Mouse (Mus musculus) embryonic facial prominence, embryonic 15.5 days (tissue): ENCODE results near the gene Tnni2. TPM values are rescaled to one million over a fixed set of nuclear protein-coding genes. Genes with fewer than 3 reads are reported as not detected.
"Not testable (repeated sequence)": the region's sequence is repeated elsewhere in the genome, so short reads cannot be mapped to it uniquely, and the experiment has no call there.

Source experiments
- ATAC-seq: fragments of 200-750 bp; cut with Nextera tagmentation; 2 replicates; pipeline ENCODE4 v1.8.0; 2017; ENCODE audit warnings: low read depth, moderate TSS enrichment; ENCODE audit not compliant: insufficient number of reproducible peaks, low FRiP score, low TSS enrichment
- H3K27ac ChIP-seq: fragments of 300-500 bp; sonication (generic); replicated peaks from 2 replicates; pipeline ENCODE4 v1.5.1; 2015; ENCODE audit warnings: mild to moderate bottlenecking, inconsistent platforms
- H3K27me3 ChIP-seq: fragments of 300-500 bp; sonication (generic); 2 replicates; pipeline ENCODE4 v1.6.1; 2015; ENCODE audit warnings: inconsistent platforms
- H3K36me3 ChIP-seq: fragments of 300-500 bp; sonication (generic); 2 replicates; pipeline ENCODE4 v1.6.1; 2015; ENCODE audit warnings: mild to moderate bottlenecking, inconsistent platforms
- H3K4me1 ChIP-seq: fragments of 300-500 bp; sonication (generic); 2 replicates; pipeline ENCODE4 v1.6.1; 2015; ENCODE audit warnings: inconsistent platforms
- H3K4me2 ChIP-seq: fragments of 300-500 bp; sonication (generic); replicated peaks from 2 replicates; pipeline ENCODE4 v1.6.1; 2015; ENCODE audit warnings: mild to moderate bottlenecking, inconsistent platforms
- H3K4me3 ChIP-seq: fragments of 300-500 bp; sonication (generic); replicated peaks from 2 replicates; pipeline ENCODE4 v1.5.1; 2015; ENCODE audit warnings: mild to moderate bottlenecking, inconsistent platforms
- H3K9ac ChIP-seq: fragments of 300-500 bp; sonication (generic); 2 replicates; pipeline ENCODE4 v1.6.1; 2015; ENCODE audit warnings: inconsistent platforms
- H3K9me3 ChIP-seq: fragments of 300-500 bp; sonication (generic); replicated peaks from 2 replicates; pipeline ENCODE4 v1.6.1; 2016; ENCODE audit warnings: inconsistent platforms
- WGBS: fragments of 180-500 bp; shearing (Covaris S2); methylation state at CpG from one replicate; pipeline ENCODE4 v1.1.7; 2015; 5-methylcytosine and 5-hydroxymethylcytosine counted together
- polyA plus RNA-seq: library from polyadenylated mRNA; unstranded; fragments of >200 nt; fragmentation: Nextera tagmentation; extraction: Ambion mirVana; gene quantifications from 2 replicates; pipeline ENCODE4 v1.2.1, GENCODE M21; 2015

Gene Tnni2
- 169 and 228 TPM in 2 replicates for polyA plus RNA-seq

GRCm38 (mm10) chr7:142441585-142441984 is at the start of gene Tnni2:
Gene Tnni2, plus strand, starts transcription at chr7:142441808.
- Histone ChIP-seq H3K9ac (no peak within 1 kb of the TSS), H3K36me3 (no peaks in the 10 kb centered on the region), H3K27me3 (no peaks in the 10 kb centered on the region), H3K9me3 (no peaks in the 10 kb centered on the region), H3K4me1 (peaks cover 45% of the 10 kb centered on the region), H3K4me3 (no peak within 1 kb of the TSS), H3K4me2 (no peak within 1 kb of the TSS; the same call in 1 of the 2 replicates), H3K27ac (peak within 1 kb of the TSS; percentile 88)
- ATAC-seq = no peak
- WGBS = 71% methylated on average over 9 of the region's 9 CpGs

GRCm38 (mm10) chr7:142393191-142393590 is 48.4 kb upstream of the Tnni2 start:
- no peak overlapping the region for H3K4me3 ChIP-seq
- H3K4me1 ChIP-seq = 0 out of 2 replicates have a peak, but pooled peaks cover 3% of the 10 kb centered on the region
- H3K27me3 ChIP-seq = no peaks in the 10 kb centered on the region
- no peak overlapping the region for H3K27ac ChIP-seq
- no peak overlapping the region for H3K4me2 ChIP-seq
- H3K9me3 ChIP-seq = no peaks in the 10 kb centered on the region
- no peak overlapping the region for H3K9ac ChIP-seq
- WGBS = 28% methylated on average over 4 of the region's 4 CpGs
- H3K36me3 ChIP-seq = no peaks in the 10 kb centered on the region
- no peak for ATAC-seq

GRCm38 (mm10) chr7:142394261-142395190 is 47.1 kb upstream of the Tnni2 start:
- Histone ChIP-seq H3K9me3 (no peaks in the 10 kb centered on the region), H3K4me1 (no peaks in the 10 kb centered on the region), H3K4me2 (no peak overlapping the region), H3K36me3 (no peaks in the 10 kb centered on the region), H3K27me3 (no peaks in the 10 kb centered on the region), H3K27ac (no peak overlapping the region), H3K9ac (no peak overlapping the region), H3K4me3 (no peak overlapping the region)
- ATAC-seq = no peak
- 55% methylated on average over 6 of the region's 6 CpGs for WGBS

- H3K27me3 ChIP-seq = no peaks in the 10 kb centered on the region
- H3K4me2 ChIP-seq = no peak overlapping the region
- H3K4me1 ChIP-seq = no peaks in the 10 kb centered on the region
- no peak overlapping the region for H3K27ac ChIP-seq
- WGBS = 91% methylated on average over 4 of the region's 4 CpGs
- no peak for ATAC-seq
- H3K9ac ChIP-seq = no peak overlapping the region
- no peaks in the 10 kb centered on the region for H3K9me3 ChIP-seq
- H3K4me3 ChIP-seq = no peak overlapping the region
- H3K36me3 ChIP-seq = no peaks in the 10 kb centered on the region
Measured at GRCm38 (mm10) chr7:142395472-142395871, 46.1 kb upstream of the Tnni2 start.

GRCm38 (mm10) chr7:142396611-142397010 is 45.0 kb upstream of the Tnni2 start:
- H3K27me3 ChIP-seq = no peaks in the 10 kb centered on the region
- H3K9me3 ChIP-seq = no peaks in the 10 kb centered on the region
- no peak overlapping the region for H3K9ac ChIP-seq
- H3K36me3 ChIP-seq = no peaks in the 10 kb centered on the region
- H3K4me3 ChIP-seq = no peak overlapping the region
- no peak for ATAC-seq
- 96% methylated on average over 1 of the region's 1 CpGs for WGBS
- H3K4me2 ChIP-seq = no peak overlapping the region
- no peaks in the 10 kb centered on the region; the same call in 1 of the 2 replicates for H3K4me1 ChIP-seq
- H3K27ac ChIP-seq = no peak overlapping the region

GRCm38 (mm10) chr7:142398052-142398451 is 43.6 kb upstream of the Tnni2 start:
- H3K27ac ChIP-seq = no peak overlapping the region; the same call in 1 of the 2 replicates
- no peak for ATAC-seq
- 37% methylated on average over 2 of the region's 2 CpGs for WGBS

GRCm38 (mm10) chr7:142399250-142399649 is 42.4 kb upstream of the Tnni2 start:
- 69% methylated on average over 1 of the region's 1 CpGs for WGBS
- no peak for ATAC-seq
- no peak overlapping the region for H3K27ac ChIP-seq

More at GRCm38 (mm10) chr7:142398052-142398451, 43.6 kb upstream of the Tnni2 start:
- Histone ChIP-seq H3K36me3 (no peaks in the 10 kb centered on the region), H3K4me2 (no peak overlapping the region), H3K9me3 (no peaks in the 10 kb centered on the region), H3K9ac (no peak overlapping the region), H3K27me3 (no peaks in the 10 kb centered on the region), H3K4me1 (no peaks in the 10 kb centered on the region; the same call in 1 of the 2 replicates), H3K4me3 (no peak overlapping the region)

GRCm38 (mm10) chr7:142400112-142400749 is 41.4 kb upstream of the Tnni2 start:
- Histone ChIP-seq H3K36me3 (no peaks in the 10 kb centered on the region), H3K27ac (0 out of 2 replicates have a peak overlapping the region, but pooled peaks have one; percentile 22), H3K9me3 (no peaks in the 10 kb centered on the region), H3K9ac (no peak overlapping the region), H3K27me3 (no peaks in the 10 kb centered on the region), H3K4me3 (no peak overlapping the region), H3K4me2 (no peak overlapping the region), H3K4me1 (no peaks in the 10 kb centered on the region; the same call in 1 of the 2 replicates)
- 65% methylated on average over 7 of the region's 7 CpGs for WGBS
- ATAC-seq = 0 out of 2 replicates have a peak, but pooled peaks have one; percentile 10

More at GRCm38 (mm10) chr7:142399250-142399649, 42.4 kb upstream of the Tnni2 start:
- no peaks in the 10 kb centered on the region for H3K27me3 ChIP-seq
- H3K36me3 ChIP-seq = no peaks in the 10 kb centered on the region
- H3K9ac ChIP-seq = no peak overlapping the region
- H3K9me3 ChIP-seq = no peaks in the 10 kb centered on the region
- no peak overlapping the region for H3K4me3 ChIP-seq
- H3K4me1 ChIP-seq = no peaks in the 10 kb centered on the region; the same call in 1 of the 2 replicates
- H3K4me2 ChIP-seq = no peak overlapping the region

GRCm38 (mm10) chr7:142400750-142401142 is 40.9 kb upstream of the Tnni2 start:
- no peaks in the 10 kb centered on the region for H3K36me3 ChIP-seq
- H3K9me3 ChIP-seq = no peaks in the 10 kb centered on the region
- no peaks in the 10 kb centered on the region for H3K27me3 ChIP-seq
- no peak overlapping the region for H3K9ac ChIP-seq
- no peaks in the 10 kb centered on the region; the same call in 1 of the 2 replicates for H3K4me1 ChIP-seq
- ATAC-seq = peak; percentile 49
- H3K27ac ChIP-seq = 0 out of 2 replicates have a peak overlapping the region, but pooled peaks have one; percentile 22
- no peak overlapping the region for H3K4me3 ChIP-seq
- no peak overlapping the region for H3K4me2 ChIP-seq
- 45% methylated on average over 7 of the region's 7 CpGs for WGBS

- no peaks in the 10 kb centered on the region for H3K36me3 ChIP-seq
- 73% methylated on average over 4 of the region's 4 CpGs for WGBS
- H3K27ac ChIP-seq = no peak overlapping the region
- ATAC-seq = no peak
- H3K27me3 ChIP-seq = no peaks in the 10 kb centered on the region
- no peaks in the 10 kb centered on the region; the same call in 1 of the 2 replicates for H3K4me1 ChIP-seq
- H3K9me3 ChIP-seq = no peaks in the 10 kb centered on the region
- no peak overlapping the region for H3K4me2 ChIP-seq
- no peak overlapping the region for H3K4me3 ChIP-seq
- H3K9ac ChIP-seq = no peak overlapping the region
Measured at GRCm38 (mm10) chr7:142403591-142403990, 38.0 kb upstream of the Tnni2 start.

- WGBS = 90% methylated on average over 5 of the region's 5 CpGs
- not testable (repeated sequence) for H3K4me3 ChIP-seq, ATAC-seq
Measured at GRCm38 (mm10) chr7:142405134-142405533, 36.5 kb upstream of the Tnni2 start.

More at GRCm38 (mm10) chr7:142405134-142405533, 36.5 kb upstream of the Tnni2 start:
- not testable (repeated sequence) for H3K4me2 ChIP-seq, H3K27me3 ChIP-seq, H3K4me1 ChIP-seq, H3K36me3 ChIP-seq, H3K9me3 ChIP-seq, H3K27ac ChIP-seq, H3K9ac ChIP-seq
